Comparison of ENCODE assay signal across 12 mouse cellular contexts in the genomic region with DNA sequence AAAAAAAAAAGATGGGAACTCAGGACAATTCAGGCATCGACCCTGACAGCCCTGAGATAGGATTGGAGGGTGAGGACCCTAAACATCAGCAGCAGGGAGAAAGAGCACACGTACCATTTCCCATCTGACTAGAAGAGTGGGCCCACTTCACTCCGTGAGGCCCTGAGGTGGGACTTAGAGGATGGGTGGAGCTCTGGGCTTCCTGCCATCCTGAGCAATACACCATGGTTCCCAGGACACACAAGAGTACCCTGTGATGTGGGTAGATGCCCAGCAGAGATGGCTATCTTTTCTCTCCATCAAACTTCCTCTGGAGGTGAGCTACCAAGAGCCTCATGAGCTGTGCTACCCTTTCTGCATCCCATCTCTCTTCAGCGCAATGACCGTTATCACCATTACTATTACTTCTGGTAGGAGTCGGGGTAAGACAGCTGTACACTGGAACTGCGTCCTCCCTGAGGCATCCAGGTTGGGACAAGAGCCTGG. TPM values are rescaled to one million over a fixed set of nuclear protein-coding genes. Genes with fewer than 3 reads are reported as not detected.
DNase-seq lines count a peak whose midpoint lies in the region; ATAC-seq lines count a peak whose summit lies in the region.
"Had no signal": no experiment of that assay in that cellular context is flagged by ENCODE, and none has a peak within 500 bp of the region (broad histone marks: within the 10 kb centered on the region; RNA-seq: fewer than 3 reads in every experiment).

No protein-coding gene starts in this region.

- ATAC-seq in heart, embryonic 15.5 days (replicated peaks; ENCODE audit: insufficient number of reproducible peaks, insufficient read depth, low FRiP score, low read depth): no peak
- ATAC-seq in hindbrain, embryonic 16.5 days: peak; percentile 34
- ATAC-seq: CD4-positive, CD25-positive, alpha-beta regulatory T cell, adult 4 months had no signal

- peaks cover 45% of the 10 kb centered on the region for H3K27me3 ChIP-seq in heart, embryonic 15.5 days
- peaks cover 49% of the 10 kb centered on the region for H3K27me3 ChIP-seq in embryonic facial prominence, embryonic 10.5 days (replicated peaks; ENCODE audit: low read depth, poor library complexity, severe bottlenecking)
- no peaks in the 10 kb centered on the region; the same call in 1 of the 2 replicates for H3K27me3 ChIP-seq in hindbrain, embryonic 16.5 days (replicated peaks; ENCODE audit: control insufficient read depth, insufficient read depth, low read length)

- 30% methylated on average over 7 of the region's 7 CpGs for WGBS in heart, embryonic 15.5 days
- WGBS in embryonic facial prominence, embryonic 10.5 days: 24% methylated on average over 7 of the region's 7 CpGs
- WGBS in hindbrain, embryonic 16.5 days: 23% methylated on average over 7 of the region's 7 CpGs

- no peak overlapping the region for H3K9ac ChIP-seq in heart, embryonic 15.5 days
- H3K9ac ChIP-seq in hindbrain, embryonic 16.5 days (ENCODE audit: low read depth, low read length): peak overlapping the region; percentile 85

- DNase-seq in heart, postnatal 4 days: no peak
- no peak for DNase-seq in embryonic facial prominence, embryonic 10.5 days (ENCODE audit: low spot score)
- DNase-seq in neural tube, embryonic 10.5 days (ENCODE audit: extremely low spot score, low spot score): peak; percentile 23
- no peak for DNase-seq in cerebellum, postnatal 10 days
- DNase-seq in retina, embryonic 14.5 days (ENCODE audit: low spot score): no peak
- no peak for DNase-seq in gastrocnemius, adult 8-10 months (ENCODE audit: low spot score in 2 of 2)
- DNase-seq: kidney, adult 18-20 months; lung, postnatal 36 days had no signal

- H3K9me3 ChIP-seq in heart, embryonic 15.5 days (replicated peaks): no peaks in the 10 kb centered on the region
- H3K9me3 ChIP-seq in embryonic facial prominence, embryonic 10.5 days: peaks cover 4% of the 10 kb centered on the region; the same call in 1 of the 2 replicates
- no peaks in the 10 kb centered on the region for H3K9me3 ChIP-seq in hindbrain, embryonic 16.5 days (ENCODE audit: control insufficient read depth, low read length)

- H3K4me3 ChIP-seq in heart, embryonic 15.5 days: peak overlapping the region; percentile 31
- H3K4me3 ChIP-seq in embryonic facial prominence, embryonic 10.5 days: peak overlapping the region; percentile 60
- peak overlapping the region; percentile 68 for H3K4me3 ChIP-seq in hindbrain, embryonic 16.5 days (ENCODE audit: low read length)

- H3K4me2 ChIP-seq in heart, embryonic 15.5 days: peak overlapping the region; percentile 53
- peak overlapping the region; percentile 77 for H3K4me2 ChIP-seq in hindbrain, embryonic 16.5 days (ENCODE audit: low read length)

- H3K36me3 ChIP-seq in heart, embryonic 15.5 days: no peaks in the 10 kb centered on the region
- no peaks in the 10 kb centered on the region for H3K36me3 ChIP-seq in embryonic facial prominence, embryonic 10.5 days (replicated peaks)
- no peaks in the 10 kb centered on the region for H3K36me3 ChIP-seq in hindbrain, embryonic 16.5 days (ENCODE audit: control insufficient read depth, insufficient read depth, low read length)

- peaks cover 8% of the 10 kb centered on the region for H3K4me1 ChIP-seq in heart, embryonic 15.5 days (replicated peaks)
- peaks cover 9% of the 10 kb centered on the region for H3K4me1 ChIP-seq in embryonic facial prominence, embryonic 10.5 days
- H3K4me1 ChIP-seq in hindbrain, embryonic 16.5 days (ENCODE audit: control insufficient read depth, insufficient read depth, low read depth, low read length): peaks cover 12% of the 10 kb centered on the region

- no peak overlapping the region for H3K27ac ChIP-seq in heart, embryonic 15.5 days
- no peak overlapping the region for H3K27ac ChIP-seq in embryonic facial prominence, embryonic 10.5 days (replicated peaks)
- no peak overlapping the region; the same call in 1 of the 2 replicates for H3K27ac ChIP-seq in hindbrain, embryonic 16.5 days (ENCODE audit: low read depth, low read length)

RNA-seq across cellular contexts. Expression of gene Kcnt1, which starts 13.8 kb away (rescaled TPM):
- polyA plus RNA-seq in heart, embryonic 15.5 days (2015; fragmentation: Nextera tagmentation; extraction: Ambion mirVana): 0.57 TPM in 1 of 2 replicates, not detected in the other
- total RNA-seq in heart, postnatal 4 days (2021): under 1 TPM; 0.32 to 0.52 TPM
- polyA plus RNA-seq in embryonic facial prominence, embryonic 10.5 days (2016; fragmentation: Nextera tagmentation; extraction: Ambion mirVana): 0.10 and 0.23 TPM in 2 replicates
- polyA plus RNA-seq in hindbrain, embryonic 16.5 days (2015; fragmentation: Nextera tagmentation; extraction: Ambion mirVana): 21.2 and 27.4 TPM in 2 replicates
- under 1 TPM in 3 of 4 experiments, not detected in 1; 0.10 to 0.31 (median 0.24) TPM for total RNA-seq in gastrocnemius, adult 8-10 months (2022)

RNA-seq across cellular contexts. Expression of gene Sohlh1, which starts 30.2 kb away (rescaled TPM):
- polyA plus RNA-seq in heart, embryonic 15.5 days (2015; fragmentation: Nextera tagmentation; extraction: Ambion mirVana): not detected in 2 replicates
- not detected for total RNA-seq in heart, postnatal 4 days (2021)
- polyA plus RNA-seq in embryonic facial prominence, embryonic 10.5 days (2016; fragmentation: Nextera tagmentation; extraction: Ambion mirVana): not detected in 2 replicates
- polyA plus RNA-seq in hindbrain, embryonic 16.5 days (2015; fragmentation: Nextera tagmentation; extraction: Ambion mirVana): not detected in 2 replicates
- not detected for total RNA-seq in gastrocnemius, adult 8-10 months (2022)
- total RNA-seq: adrenal gland, postnatal 25 days had no signal

RNA-seq across cellular contexts. Expression of gene Lcn9, which starts 54.3 kb away (rescaled TPM):
- polyA plus RNA-seq in heart, embryonic 15.5 days (2015; fragmentation: Nextera tagmentation; extraction: Ambion mirVana): not detected in 2 replicates
- not detected for total RNA-seq in heart, postnatal 4 days (2021)
- polyA plus RNA-seq in embryonic facial prominence, embryonic 10.5 days (2016; fragmentation: Nextera tagmentation; extraction: Ambion mirVana): not detected in 2 replicates
- not detected in 2 replicates for polyA plus RNA-seq in hindbrain, embryonic 16.5 days (2015; fragmentation: Nextera tagmentation; extraction: Ambion mirVana)
- not detected for total RNA-seq in gastrocnemius, adult 8-10 months (2022)
- total RNA-seq: adrenal gland, postnatal 25 days had no signal
- polyA plus RNA-seq: CD4-positive, CD25-positive, alpha-beta regulatory T cell, adult 4 months had no signal

Comparison
In these comparisons a context has a peak if more than half of its experiments do, and no peak if none do; other contexts are left out.
1. RNA of gene Kcnt1, which starts 13.8 kb away (polyA plus RNA-seq): 21.2 to 27.4 TPM in hindbrain, embryonic 16.5 days; 0.10 to 0.23 TPM in embryonic facial prominence, embryonic 10.5 days and 0.57 TPM in heart, embryonic 15.5 days; every median in the first group is over 10 times any median in the second.
2. Peak in every context shown above with its lines, with median percentiles within 50 percentile points of each other: H3K4me3 ChIP-seq.